Mouse (Mus musculus) ES-Bruce4 (cell line): ENCODE results near the gene Exo5.

ENCODE experiments used
- CTCF ChIP-seq: IDR thresholded peaks from one replicate; pipeline ENCODE4 v1.8.1; 2011; ENCODE audit warnings: low read depth, low read length
- EP300 ChIP-seq: IDR thresholded peaks from 2 replicates; pipeline ENCODE4 v1.6.1; 2011; ENCODE audit warnings: low read depth, low read length; ENCODE audit not compliant: insufficient read depth
- POLR2A ChIP-seq: IDR thresholded peaks from one replicate; pipeline ENCODE4 v1.8.1; 2011; ENCODE audit warnings: low read length; ENCODE audit not compliant: insufficient read depth

GRCm38 (mm10) chr4:120880731-120881432 is 43.9 kb downstream of the Exo5 start:
- no peak for TF ChIP-seq CTCF
- TF ChIP-seq EP300: no peak
- TF ChIP-seq POLR2A: no peak
